Mouse (Mus musculus) limb, embryonic 14.5 days (tissue): ENCODE data around the gene Ear6. TPM values are rescaled to one million over a fixed set of nuclear protein-coding genes. Genes with fewer than 3 reads are reported as not detected.

Source experiments
- ATAC-seq: fragments of 200-750 bp; cut with Nextera tagmentation; 2 replicates; pipeline ENCODE4 v1.8.0; 2017; ENCODE audit warnings: low read depth, moderate number of reproducible peaks, moderate TSS enrichment; ENCODE audit not compliant: low FRiP score
- DNase-seq: peaks from one replicate; pipeline ENCODE4 v3.0.0-alpha.2; 2015; ENCODE audit warnings: low spot score
- H3K27ac ChIP-seq: fragments of 300-500 bp; sonication (generic); replicated peaks from 2 replicates; pipeline ENCODE4 v1.5.1; 2014; ENCODE audit warnings: low read depth, mild to moderate bottlenecking, low read length, moderate library complexity, mixed read lengths
- H3K27me3 ChIP-seq: fragments of 300-500 bp; sonication (generic); 2 replicates; pipeline ENCODE4 v1.6.1; 2014; ENCODE audit warnings: low read length, mixed read lengths; ENCODE audit not compliant: control insufficient read depth, insufficient read depth
- H3K36me3 ChIP-seq: fragments of 300-500 bp; sonication (generic); 2 replicates; pipeline ENCODE4 v1.6.1; 2014; ENCODE audit warnings: mild to moderate bottlenecking, low read length, moderate library complexity, mixed read lengths; ENCODE audit not compliant: control insufficient read depth, insufficient read depth
- H3K4me1 ChIP-seq: fragments of 300-500 bp; sonication (generic); 2 replicates; pipeline ENCODE4 v1.6.1; 2014; ENCODE audit warnings: antibody characterized with exemption, low read length, mixed read lengths; ENCODE audit not compliant: control insufficient read depth, insufficient read depth
- H3K4me2 ChIP-seq: fragments of 300-500 bp; sonication (generic); replicated peaks from 2 replicates; pipeline ENCODE4 v1.6.1; 2014; ENCODE audit warnings: low read depth, mild to moderate bottlenecking, low read length, moderate library complexity; ENCODE audit not compliant: severe bottlenecking
- H3K4me3 ChIP-seq: fragments of 300-500 bp; sonication (generic); replicated peaks from 2 replicates; pipeline ENCODE4 v1.5.1; 2014; ENCODE audit warnings: low read length
- H3K9ac ChIP-seq: fragments of 300-500 bp; sonication (generic); 2 replicates; pipeline ENCODE4 v1.6.1; 2014; ENCODE audit warnings: mild to moderate bottlenecking, low read depth, low read length, moderate library complexity; ENCODE audit not compliant: severe bottlenecking
- H3K9me3 ChIP-seq: fragments of 300-500 bp; sonication (generic); 2 replicates; pipeline ENCODE4 v1.6.1; 2016; ENCODE audit warnings: low read length; ENCODE audit not compliant: control insufficient read depth
- POLR2A ChIP-seq: fragments of 200-500 bp; IDR thresholded peaks from 2 replicates; pipeline ENCODE4 v1.8.0; 2012; ENCODE audit warnings: inconsistent platforms, mild to moderate bottlenecking, moderate library complexity, borderline replicate concordance; ENCODE audit not compliant: insufficient read depth, insufficient read length; ENCODE audit errors: extremely low read depth
- WGBS: fragments of 180-500 bp; shearing (Covaris S2); extraction: QIAGEN DNeasy Blood & Tissue Kit; methylation state at CpG from one replicate; pipeline ENCODE4 v1.1.7; 2014; 5-methylcytosine and 5-hydroxymethylcytosine counted together
- microRNA-seq: library from miRNA; unstranded; fragments of <30 nt; microRNA quantifications from one replicate; pipeline ENCODE4, GENCODE M21; 2016
- polyA plus RNA-seq, 2 experiments: library from polyadenylated mRNA; depleted of rRNA in 1 of 2; stranded (reverse) in 1 of 2; unstranded in 1 of 2; fragments of >200 nt; fragmentation: Nextera tagmentation in 1 of 2; extraction: Ambion mirVana in 1 of 2; gene quantifications; 2 replicates each; pipeline versions ENCODE4 v1.2.1 to v1.2.3; 2012 to 2014

Ear6 gene
- polyA plus RNA-seq, 2 experiments: 0.31 TPM; not detected in 1

DNA sequence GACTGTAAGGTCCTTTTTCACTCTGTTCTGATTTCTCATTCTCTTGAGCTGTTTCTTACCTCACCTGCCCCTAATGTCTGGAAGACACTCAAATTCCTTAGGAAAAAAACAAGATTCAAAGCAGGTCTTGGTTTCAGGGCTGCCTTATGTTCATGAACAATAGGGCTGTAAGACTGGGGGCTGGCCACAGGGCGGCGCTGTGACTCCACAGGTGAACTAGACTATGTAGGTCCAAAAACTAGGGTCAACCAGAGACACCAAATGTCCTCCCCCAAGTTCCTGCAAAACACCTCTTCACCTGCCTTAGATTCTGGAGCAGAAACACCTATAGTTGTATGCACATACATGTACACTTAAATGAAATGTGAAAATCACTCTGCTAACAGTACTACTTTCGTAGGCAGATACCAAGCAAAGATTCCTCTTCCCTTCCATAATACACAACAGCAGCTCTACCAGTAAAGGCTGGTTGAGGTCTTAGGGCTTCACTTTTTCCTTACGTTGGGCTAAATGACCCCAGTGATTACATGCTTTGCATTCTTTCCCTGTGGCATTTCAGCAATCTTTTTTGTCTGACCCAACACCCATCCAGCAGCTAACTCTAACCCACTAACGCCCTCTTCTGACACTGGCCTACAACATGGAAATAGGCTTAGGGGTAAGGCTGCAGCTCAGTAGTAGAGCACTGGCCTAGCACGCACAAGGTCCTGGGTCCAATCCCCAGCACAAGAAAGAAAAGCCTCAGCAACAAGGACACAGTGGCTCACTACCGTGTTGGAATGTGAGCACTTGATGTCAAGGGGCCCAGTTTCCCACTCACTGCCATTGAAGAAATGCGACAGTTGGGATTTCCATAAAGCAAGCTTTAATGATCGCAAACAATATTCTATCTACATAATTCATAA is 49.6 kb downstream of the Ear6 start:
- 60% methylated on average over 9 of the region's 9 CpGs for WGBS
- ATAC-seq: peak; percentile 78; the same call in 1 of the 2 replicates
- no peak for TF ChIP-seq POLR2A

DNA sequence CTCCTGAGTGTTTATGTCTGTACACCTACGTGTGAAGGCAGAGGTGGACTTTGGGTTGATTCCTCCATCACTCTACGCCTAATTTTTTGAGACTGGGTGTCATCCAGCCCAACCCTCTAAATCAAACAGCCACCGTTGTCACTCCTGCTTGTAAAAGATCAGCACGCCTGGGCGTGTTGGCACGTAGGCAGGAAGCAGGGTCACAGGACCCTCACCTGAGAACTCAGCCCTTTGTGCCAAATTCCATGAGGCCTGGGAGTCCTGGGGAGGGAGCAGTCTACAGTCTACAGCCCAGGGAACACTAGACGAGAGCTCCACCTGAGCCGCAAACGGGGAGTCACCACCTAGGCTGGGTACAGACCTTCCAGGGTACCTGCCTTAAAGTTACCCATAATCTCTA is 50.3 kb downstream of the Ear6 start:
- DNase-seq (no peak), ATAC-seq (no peak)
- H3K27me3 ChIP-seq: no peaks in the 10 kb centered on the region
- no peak for TF ChIP-seq POLR2A
- 80% methylated on average over 9 of the region's 9 CpGs for WGBS
- H3K27ac ChIP-seq: no peak overlapping the region
- H3K36me3 ChIP-seq: peaks cover 3% of the 10 kb centered on the region; the same call in 1 of the 2 replicates
- H3K4me1 ChIP-seq: no peaks in the 10 kb centered on the region
- no peak overlapping the region for H3K9ac ChIP-seq
- H3K4me3 ChIP-seq: no peak overlapping the region
- no peak overlapping the region for H3K4me2 ChIP-seq
- no peaks in the 10 kb centered on the region for H3K9me3 ChIP-seq

More for the DNA sequence above, 49.6 kb downstream of the Ear6 start:
- Histone ChIP-seq H3K36me3 (peaks cover 3% of the 10 kb centered on the region; the same call in 1 of the 2 replicates), H3K27me3 (no peaks in the 10 kb centered on the region), H3K9ac (no peak overlapping the region), H3K4me1 (no peaks in the 10 kb centered on the region), H3K9me3 (no peaks in the 10 kb centered on the region), H3K27ac (no peak overlapping the region), H3K4me3 (no peak overlapping the region), H3K4me2 (no peak overlapping the region)
- peak; percentile 62 for DNase-seq

Small RNA genes within 50 kb of the gene (microRNA-seq; reads per million reads assigned to microRNA genes)
- not detected for gene Gm27375

Other genes with a start within 250 kb of the Ear6 start
- not detected in 2 replicates for gene Gm17078, start 242.4 kb upstream of the Ear6 start, polyA plus RNA-seq (2012; rRNA removed)
- gene Gm17078, start 242.4 kb upstream of the Ear6 start, polyA plus RNA-seq (2014; fragmentation: Nextera tagmentation; extraction: Ambion mirVana): not detected in 2 replicates
- gene Gm4181, start 218.0 kb upstream of the Ear6 start, polyA plus RNA-seq (2012; rRNA removed): not detected in 2 replicates
- not detected in 2 replicates for gene Gm4181, start 218.0 kb upstream of the Ear6 start, polyA plus RNA-seq (2014; fragmentation: Nextera tagmentation; extraction: Ambion mirVana)
- gene Gm17079, start 158.2 kb upstream of the Ear6 start, polyA plus RNA-seq (2012; rRNA removed): not detected in 2 replicates
- gene Gm17079, start 158.2 kb upstream of the Ear6 start, polyA plus RNA-seq (2014; fragmentation: Nextera tagmentation; extraction: Ambion mirVana): not detected in 2 replicates
- gene Gm5800, start 136.5 kb upstream of the Ear6 start, polyA plus RNA-seq (2012; rRNA removed): not detected in 2 replicates
- not detected in 2 replicates for gene Gm5800, start 136.5 kb upstream of the Ear6 start, polyA plus RNA-seq (2014; fragmentation: Nextera tagmentation; extraction: Ambion mirVana)
- not detected in 2 replicates for gene Ang4, start 80.1 kb upstream of the Ear6 start, polyA plus RNA-seq (2012; rRNA removed)
- gene Ang4, start 80.1 kb upstream of the Ear6 start, polyA plus RNA-seq (2014; fragmentation: Nextera tagmentation; extraction: Ambion mirVana): not detected in 2 replicates
- gene AY358078, start 53.7 kb upstream of the Ear6 start, polyA plus RNA-seq (2012; rRNA removed): not detected in 2 replicates
- gene AY358078, start 53.7 kb upstream of the Ear6 start, polyA plus RNA-seq (2014; fragmentation: Nextera tagmentation; extraction: Ambion mirVana): not detected in 2 replicates
- gene Mettl17, start 31.1 kb downstream of the Ear6 start, polyA plus RNA-seq (2012; rRNA removed): 45.9 and 47.9 TPM in 2 replicates
- 42.7 and 46.5 TPM in 2 replicates for gene Mettl17, start 31.1 kb downstream of the Ear6 start, polyA plus RNA-seq (2014; fragmentation: Nextera tagmentation; extraction: Ambion mirVana)
- 3.6 TPM in 2 replicates for gene Slc39a2, start 39.2 kb downstream of the Ear6 start, polyA plus RNA-seq (2012; rRNA removed)
- 1.5 TPM in 2 replicates for gene Slc39a2, start 39.2 kb downstream of the Ear6 start, polyA plus RNA-seq (2014; fragmentation: Nextera tagmentation; extraction: Ambion mirVana)
- 73.9 and 83.1 TPM in 2 replicates for gene Ndrg2, start 60.5 kb downstream of the Ear6 start, polyA plus RNA-seq (2012; rRNA removed)
- gene Ndrg2, start 60.5 kb downstream of the Ear6 start, polyA plus RNA-seq (2014; fragmentation: Nextera tagmentation; extraction: Ambion mirVana): 52.0 and 54.5 TPM in 2 replicates
- gene Tppp2, start 64.7 kb downstream of the Ear6 start, polyA plus RNA-seq (2012; rRNA removed): not detected in 2 replicates
- gene Tppp2, start 64.7 kb downstream of the Ear6 start, polyA plus RNA-seq (2014; fragmentation: Nextera tagmentation; extraction: Ambion mirVana): not detected in 2 replicates
- gene Rnase13, start 69.1 kb downstream of the Ear6 start, polyA plus RNA-seq (2012; rRNA removed): not detected in 2 replicates
- not detected in 2 replicates for gene Rnase13, start 69.1 kb downstream of the Ear6 start, polyA plus RNA-seq (2014; fragmentation: Nextera tagmentation; extraction: Ambion mirVana)
- 220 and 277 TPM in 2 replicates for gene Arhgef40, start 131.0 kb downstream of the Ear6 start, polyA plus RNA-seq (2012; rRNA removed)
- gene Arhgef40, start 131.0 kb downstream of the Ear6 start, polyA plus RNA-seq (2014; fragmentation: Nextera tagmentation; extraction: Ambion mirVana): 143 and 160 TPM in 2 replicates
- 0.99 and 1.3 TPM in 2 replicates for gene Tmem253, start 162.0 kb downstream of the Ear6 start, polyA plus RNA-seq (2012; rRNA removed)
- 0.28 and 0.81 TPM in 2 replicates for gene Tmem253, start 162.0 kb downstream of the Ear6 start, polyA plus RNA-seq (2014; fragmentation: Nextera tagmentation; extraction: Ambion mirVana)
- 89.4 and 126 TPM in 2 replicates for gene Zfp219, start 167.0 kb downstream of the Ear6 start, polyA plus RNA-seq (2012; rRNA removed)
- 30.3 and 37.5 TPM in 2 replicates for gene Zfp219, start 167.0 kb downstream of the Ear6 start, polyA plus RNA-seq (2014; fragmentation: Nextera tagmentation; extraction: Ambion mirVana)
- not detected in 2 replicates for gene Olfr221, start 188.8 kb downstream of the Ear6 start, polyA plus RNA-seq (2012; rRNA removed)
- not detected in 2 replicates for gene Olfr221, start 188.8 kb downstream of the Ear6 start, polyA plus RNA-seq (2014; fragmentation: Nextera tagmentation; extraction: Ambion mirVana)